31 mouse cellular contexts compared by ENCODE assay signal in genomic region chr4:40113173-40113572, GRCm38 (mm10). TPM values are rescaled to one million over a fixed set of nuclear protein-coding genes. Genes with fewer than 3 reads are reported as not detected.
A peak's percentile ranks its signal among the peaks of the same experiment; 100 is the strongest.
DNase-seq lines count a peak whose midpoint lies in the region; ATAC-seq and TF ChIP-seq lines count a peak whose summit lies in the region.
"Had no signal": no experiment of that assay in that cellular context is flagged by ENCODE, and none has a peak within 500 bp of the region (broad histone marks: within the 10 kb centered on the region; RNA-seq: fewer than 3 reads in every experiment).

No protein-coding gene starts in this region.

- H3K9me3 ChIP-seq in kidney, postnatal 0 days (replicated peaks; ENCODE audit: low read length) = no peaks in the 10 kb centered on the region
- no peaks in the 10 kb centered on the region for H3K9me3 ChIP-seq in midbrain, postnatal 0 days (ENCODE audit: low read length)
- no peaks in the 10 kb centered on the region for H3K9me3 ChIP-seq in midbrain, embryonic 16.5 days (replicated peaks; ENCODE audit: control insufficient read depth, low read length, poor library complexity, severe bottlenecking)
- H3K9me3 ChIP-seq: heart, embryonic 12.5 days; hindbrain, embryonic 13.5 days; intestine, embryonic 15.5 days; kidney, embryonic 15.5 days; limb, embryonic 12.5 days; liver, embryonic 12.5 days; midbrain, embryonic 12.5 days; stomach, embryonic 15.5 days had no signal

- H3K4me3 ChIP-seq in kidney, postnatal 0 days (replicated peaks; ENCODE audit: low read depth, low read length) = no peak overlapping the region
- H3K4me3 ChIP-seq in midbrain, postnatal 0 days (ENCODE audit: low read depth, low read length) = no peak overlapping the region
- H3K4me3 ChIP-seq in midbrain, embryonic 16.5 days (ENCODE audit: low read depth, low read length) = no peak overlapping the region
- H3K4me3 ChIP-seq: heart, embryonic 12.5 days; hindbrain, embryonic 13.5 days; intestine, embryonic 15.5 days; kidney, embryonic 15.5 days; limb, embryonic 12.5 days; liver, embryonic 12.5 days; midbrain, embryonic 12.5 days; myocyte; stomach, embryonic 15.5 days had no signal

- no peak overlapping the region for H3K9ac ChIP-seq in kidney, postnatal 0 days (ENCODE audit: low read depth, low read length)
- H3K9ac ChIP-seq in midbrain, postnatal 0 days (replicated peaks; ENCODE audit: low read length, poor library complexity, severe bottlenecking) = no peak overlapping the region
- no peak overlapping the region for H3K9ac ChIP-seq in midbrain, embryonic 16.5 days (ENCODE audit: low read depth, low read length)
- H3K9ac ChIP-seq: heart, embryonic 12.5 days; hindbrain, embryonic 13.5 days; intestine, embryonic 15.5 days; kidney, embryonic 15.5 days; limb, embryonic 12.5 days; liver, embryonic 12.5 days; midbrain, embryonic 12.5 days; stomach, embryonic 15.5 days had no signal

- no peaks in the 10 kb centered on the region for H3K27me3 ChIP-seq in kidney, postnatal 0 days (ENCODE audit: insufficient read depth, low read length)
- no peaks in the 10 kb centered on the region for H3K27me3 ChIP-seq in midbrain, postnatal 0 days (ENCODE audit: insufficient read depth, low read length)
- H3K27me3 ChIP-seq in midbrain, embryonic 16.5 days (ENCODE audit: control insufficient read depth, insufficient read depth, low read depth, low read length) = no peaks in the 10 kb centered on the region; the same call in 1 of the 2 replicates
- H3K27me3 ChIP-seq: heart, embryonic 12.5 days; hindbrain, embryonic 13.5 days; intestine, embryonic 15.5 days; kidney, embryonic 15.5 days; limb, embryonic 12.5 days; liver, embryonic 12.5 days; midbrain, embryonic 12.5 days; stomach, embryonic 15.5 days had no signal

- peak; percentile 47; the same call in 1 of the 2 replicates for TF ChIP-seq CTCF in kidney, postnatal 0 days (IDR thresholded peaks at IDR 0.05; ENCODE audit: low read depth)
- TF ChIP-seq CTCF in midbrain, postnatal 0 days (IDR thresholded peaks at IDR 0.05) = peak; percentile 78

- ATAC-seq in frontal cortex, adult (ENCODE audit: low TSS enrichment) = peak; percentile 62; the same call in 1 of the 2 replicates
- ATAC-seq in kidney, postnatal 0 days (replicated peaks; ENCODE audit: low FRiP score, low read depth) = no peak
- no peak for ATAC-seq in midbrain, postnatal 0 days (ENCODE audit: low FRiP score)
- no peak for ATAC-seq in midbrain, embryonic 16.5 days
- ATAC-seq: intestine, embryonic 15.5 days; liver, embryonic 12.5 days had no signal

- H3K36me3 ChIP-seq in kidney, postnatal 0 days (ENCODE audit: insufficient read depth, low read length) = no peaks in the 10 kb centered on the region
- H3K36me3 ChIP-seq in midbrain, postnatal 0 days (ENCODE audit: insufficient read depth, low read length) = no peaks in the 10 kb centered on the region
- H3K36me3 ChIP-seq in midbrain, embryonic 16.5 days (ENCODE audit: control insufficient read depth, insufficient read depth, low read length) = no peaks in the 10 kb centered on the region
- H3K36me3 ChIP-seq: heart, embryonic 12.5 days; hindbrain, embryonic 13.5 days; intestine, embryonic 15.5 days; kidney, embryonic 15.5 days; limb, embryonic 12.5 days; liver, embryonic 12.5 days; midbrain, embryonic 12.5 days; stomach, embryonic 15.5 days had no signal

- H3K4me2 ChIP-seq in kidney, postnatal 0 days (ENCODE audit: low read length) = no peak overlapping the region
- H3K4me2 ChIP-seq in midbrain, postnatal 0 days (ENCODE audit: low read depth, low read length, poor library complexity, severe bottlenecking) = no peak overlapping the region
- no peak overlapping the region for H3K4me2 ChIP-seq in midbrain, embryonic 16.5 days (ENCODE audit: low read length)
- H3K4me2 ChIP-seq: heart, embryonic 12.5 days; hindbrain, embryonic 13.5 days; intestine, embryonic 15.5 days; kidney, embryonic 15.5 days; limb, embryonic 12.5 days; liver, embryonic 12.5 days; midbrain, embryonic 12.5 days; stomach, embryonic 15.5 days had no signal

- DNase-seq in frontal cortex, postnatal 14 days (ENCODE audit: low spot score in 2 of 2) = no peak
- DNase-seq in kidney, postnatal 0 days (ENCODE audit: low spot score) = peak; percentile 54
- no peak for DNase-seq in kidney, adult 9 months
- peak; percentile 60 for DNase-seq in midbrain, postnatal 0 days (ENCODE audit: low spot score)
- DNase-seq in adrenal gland, adult (ENCODE audit: inconsistent age in 2 of 2, low spot score in 1 of 2) = no peak
- DNase-seq in left cerebral cortex, adult 9 months (ENCODE audit: low spot score in 2 of 2) = no peak
- DNase-seq: adrenal gland, postnatal 14 days; cerebellum, adult 11 months; cerebellum, postnatal 10 days; gastrocnemius, postnatal 25 days; heart, adult 18-20 months; heart, postnatal 10 days; kidney, postnatal 4 days; layer of hippocampus, adult 9-11 months; lung, adult 18-20 months; lung, postnatal 14 days; right cerebral cortex, adult 18-20 months; right cerebral cortex, postnatal 4 days; thymus, adult 18-20 months; thymus, postnatal 36 days had no signal

- no peaks in the 10 kb centered on the region for H3K4me1 ChIP-seq in kidney, postnatal 0 days (replicated peaks; ENCODE audit: insufficient read depth, low read length)
- no peaks in the 10 kb centered on the region for H3K4me1 ChIP-seq in midbrain, postnatal 0 days (ENCODE audit: insufficient read depth, low read length)
- no peaks in the 10 kb centered on the region for H3K4me1 ChIP-seq in midbrain, embryonic 16.5 days (ENCODE audit: control insufficient read depth, insufficient read depth, low read length)
- H3K4me1 ChIP-seq: heart, embryonic 12.5 days; hindbrain, embryonic 13.5 days; intestine, embryonic 15.5 days; kidney, embryonic 15.5 days; limb, embryonic 12.5 days; liver, embryonic 12.5 days; midbrain, embryonic 12.5 days; stomach, embryonic 15.5 days had no signal

- 67% methylated on average over 1 of the region's 1 CpGs for WGBS in kidney, postnatal 0 days
- WGBS in midbrain, postnatal 0 days = 81% methylated on average over 1 of the region's 1 CpGs
- 83% methylated on average over 1 of the region's 1 CpGs for WGBS in midbrain, embryonic 16.5 days

- H3K27ac ChIP-seq in kidney, postnatal 0 days = no peak overlapping the region
- H3K27ac ChIP-seq in midbrain, postnatal 0 days (ENCODE audit: low read depth, low read length) = no peak overlapping the region
- no peak overlapping the region for H3K27ac ChIP-seq in midbrain, embryonic 16.5 days (ENCODE audit: low read length)
- H3K27ac ChIP-seq: hindbrain, embryonic 13.5 days; intestine, embryonic 15.5 days; kidney, embryonic 15.5 days; limb, embryonic 12.5 days; liver, embryonic 12.5 days; midbrain, embryonic 12.5 days; stomach, embryonic 15.5 days had no signal

RNA-seq across cellular contexts. Expression of gene Aco1, which starts 29.7 kb away (rescaled TPM):
- 82.3 and 87.8 TPM in 2 replicates for polyA plus RNA-seq in kidney, postnatal 0 days (2015; fragmentation: Nextera tagmentation; extraction: Ambion mirVana)
- 54.0 and 57.5 TPM in 2 replicates for total RNA-seq in midbrain, postnatal 0 days (2014; rRNA removed)
- polyA plus RNA-seq in midbrain, postnatal 0 days (2015; fragmentation: Nextera tagmentation; extraction: Ambion mirVana) = 33.2 TPM in 2 replicates
- polyA plus RNA-seq in midbrain, embryonic 16.5 days (2015; fragmentation: Nextera tagmentation; extraction: Ambion mirVana) = 46.0 and 46.3 TPM in 2 replicates

Comparison
In these comparisons a context has a peak if more than half of its experiments do, and no peak if none do; other contexts are left out.
1. DNase-seq: peak in kidney, postnatal 0 days (single experiment) and midbrain, postnatal 0 days (single experiment); none in frontal cortex, postnatal 14 days (0 of 2), kidney, adult 9 months (single experiment), adrenal gland, adult (0 of 2) and left cerebral cortex, adult 9 months (0 of 2).